Mouse (Mus musculus) CH12.LX (cell line): ENCODE data around the gene Gm44965. TPM values are rescaled to one million over a fixed set of nuclear protein-coding genes. Genes with fewer than 3 reads are reported as not detected.

Source experiments
- DNase-seq: peaks from one replicate; pipeline ENCODE4 v3.0.0-alpha.2; 2013; ENCODE audit errors: extremely low read depth
- H3K27ac ChIP-seq: 2 replicates; pipeline ENCODE4 v1.5.1; 2012; ENCODE audit warnings: low read depth, mild to moderate bottlenecking, control low read depth, moderate library complexity; ENCODE audit not compliant: insufficient read depth
- H3K27me3 ChIP-seq: replicated peaks from 2 replicates; pipeline ENCODE3; 2012; ENCODE audit warnings: inconsistent platforms
- H3K36me3 ChIP-seq, 2 experiments: replicated peaks in 1 of 2; 2 replicates each; pipeline versions ENCODE3 to v1.6.1; 2012; ENCODE audit warnings: inconsistent platforms in 1 of 2, low read length in 1 of 2, mild to moderate bottlenecking in 1 of 2, mixed read lengths in 1 of 2, moderate library complexity in 1 of 2; ENCODE audit not compliant: control insufficient read depth in 1 of 2, insufficient read depth in 1 of 2
- H3K4me1 ChIP-seq, 2 experiments: 2 replicates each; pipeline ENCODE4 v1.6.1; 2012; ENCODE audit warnings: inconsistent platforms in 1 of 2, moderate library complexity in 1 of 2; ENCODE audit not compliant: insufficient read depth in 2 of 2, control insufficient read depth in 1 of 2
- H3K4me2 ChIP-seq: 2 replicates; pipeline ENCODE4 v1.6.1; 2012; ENCODE audit warnings: low read depth, mild to moderate bottlenecking, control low read depth; ENCODE audit not compliant: poor library complexity, insufficient read depth, severe bottlenecking
- H3K4me3 ChIP-seq, 3 experiments: fragments of 150-350 bp in 1 of 3; sonication (generic) in 1 of 3; replicated peaks in 1 of 3; 2 replicates each; pipeline versions ENCODE3 to v1.5.1; 2011 to 2012; ENCODE audit warnings: low read depth in 2 of 3, low read length in 2 of 3, mild to moderate bottlenecking in 2 of 3, moderate library complexity in 2 of 3, control low read depth in 1 of 3, improper control_type of control experiment in 1 of 3, inconsistent platforms in 1 of 3, mixed read lengths in 1 of 3; ENCODE audit not compliant: poor library complexity in 1 of 3
- H3K79me2 ChIP-seq: replicated peaks from 2 replicates; pipeline ENCODE4 v1.6.1; 2012; ENCODE audit warnings: mild to moderate bottlenecking, moderate library complexity; ENCODE audit not compliant: control insufficient read depth, poor library complexity, insufficient read depth, severe bottlenecking; ENCODE audit errors: extremely low read depth
- H3K9ac ChIP-seq: 2 replicates; pipeline ENCODE4 v1.6.1; 2012; ENCODE audit warnings: low read depth, mild to moderate bottlenecking, control low read depth, moderate library complexity; ENCODE audit not compliant: insufficient read depth
- H3K9me3 ChIP-seq: replicated peaks from 2 replicates; pipeline ENCODE3; 2012; ENCODE audit warnings: low read length, inconsistent platforms, mixed read lengths
- CHD1 ChIP-seq: IDR thresholded peaks from 2 replicates; pipeline ENCODE4 v1.6.1; 2012; ENCODE audit warnings: low read depth, low read length, improper control_type of control experiment, inconsistent platforms
- CHD2 ChIP-seq: IDR thresholded peaks from 2 replicates; pipeline ENCODE4 v1.6.1; 2011; ENCODE audit warnings: low read length, improper control_type of control experiment
- CTCF ChIP-seq, 2 experiments: IDR thresholded peaks in 1 of 2; conservative IDR thresholded peaks in 1 of 2; 2 replicates each; pipeline ENCODE4 v1.5.1; 2011 to 2012; ENCODE audit warnings: low read depth in 2 of 2, low read length in 2 of 2, improper control_type of control experiment in 1 of 2, inconsistent platforms in 1 of 2, mild to moderate bottlenecking in 1 of 2, moderate library complexity in 1 of 2
- ELF1 ChIP-seq: IDR thresholded peaks from 2 replicates; pipeline ENCODE4 v1.6.1; 2014; ENCODE audit warnings: low read depth, mild to moderate bottlenecking, inconsistent platforms, low read length, improper control_type of control experiment
- EP300 ChIP-seq: IDR thresholded peaks from 2 replicates; pipeline ENCODE4 v1.6.1; 2011; ENCODE audit warnings: low read length, improper control_type of control experiment
- ETS1 ChIP-seq: conservative IDR thresholded peaks from 2 replicates; pipeline ENCODE4 v1.6.1; 2012; ENCODE audit warnings: low read depth, mild to moderate bottlenecking, inconsistent platforms, low read length, improper control_type of control experiment, moderate library complexity
- GABPA ChIP-seq: IDR thresholded peaks from 2 replicates; pipeline ENCODE4 v1.6.1; 2012; ENCODE audit warnings: low read depth, low read length, improper control_type of control experiment, inconsistent platforms; ENCODE audit not compliant: insufficient replicate concordance
- IRF4 ChIP-seq: IDR thresholded peaks from 2 replicates; pipeline ENCODE4 v1.6.1; 2014; ENCODE audit warnings: low read depth, mild to moderate bottlenecking, inconsistent platforms, low read length, improper control_type of control experiment
- JUN ChIP-seq: IDR thresholded peaks from 2 replicates; pipeline ENCODE4 v1.6.1; 2011; ENCODE audit warnings: low read depth, mild to moderate bottlenecking, low read length, improper control_type of control experiment, moderate library complexity; ENCODE audit not compliant: insufficient read depth
- JUND ChIP-seq: conservative IDR thresholded peaks from 2 replicates; pipeline ENCODE4 v1.6.1; 2011; ENCODE audit warnings: low read depth, low read length, improper control_type of control experiment
- KAT2A ChIP-seq: IDR thresholded peaks from 2 replicates; pipeline ENCODE4 v1.6.1; 2012; ENCODE audit warnings: low read length, improper control_type of control experiment, inconsistent platforms; ENCODE audit not compliant: insufficient replicate concordance
- MAX ChIP-seq: IDR thresholded peaks from 2 replicates; pipeline ENCODE4 v1.6.1; 2011; ENCODE audit warnings: low read length, improper control_type of control experiment
- MAZ ChIP-seq: IDR thresholded peaks from 2 replicates; pipeline ENCODE4 v1.6.1; 2012; ENCODE audit warnings: low read depth, mild to moderate bottlenecking, inconsistent platforms, low read length, improper control_type of control experiment, moderate library complexity
- MEF2A ChIP-seq: IDR thresholded peaks from 2 replicates; pipeline ENCODE4 v1.6.1; 2014; ENCODE audit warnings: low read depth, mild to moderate bottlenecking, inconsistent platforms, low read length, improper control_type of control experiment, borderline replicate concordance
- MXI1 ChIP-seq: IDR thresholded peaks from 2 replicates; pipeline ENCODE4 v1.6.1; 2011; ENCODE audit warnings: mild to moderate bottlenecking, low read depth, low read length, improper control_type of control experiment
- MYC ChIP-seq: IDR thresholded peaks from 2 replicates; pipeline ENCODE4 v1.6.1; 2011; ENCODE audit warnings: low read depth, mild to moderate bottlenecking, improper control_type of control experiment, low read length
- NELFE ChIP-seq: IDR thresholded peaks from 2 replicates; pipeline ENCODE4 v1.6.1; 2011; ENCODE audit warnings: low read depth, low read length, improper control_type of control experiment
- NRF1 ChIP-seq: IDR thresholded peaks from 2 replicates; pipeline ENCODE4 v1.6.1; 2014; ENCODE audit warnings: low read depth, mild to moderate bottlenecking, inconsistent platforms, low read length, improper control_type of control experiment, moderate library complexity
- PAX5 ChIP-seq: IDR thresholded peaks from 2 replicates; pipeline ENCODE4 v1.6.1; 2012; ENCODE audit warnings: low read length, inconsistent platforms, mixed read lengths
- POLR2A ChIP-seq: IDR thresholded peaks from 2 replicates; pipeline ENCODE4 v1.6.1; 2011; ENCODE audit warnings: low read depth, mild to moderate bottlenecking, improper control_type of control experiment, low read length
- POLR2AphosphoS2 ChIP-seq: IDR thresholded peaks from 2 replicates; pipeline ENCODE4 v1.6.1; 2011; ENCODE audit warnings: low read depth, low read length, improper control_type of control experiment
- RAD21 ChIP-seq: IDR thresholded peaks from 2 replicates; pipeline ENCODE4 v1.6.1; 2011; ENCODE audit warnings: low read depth, mild to moderate bottlenecking, low read length, improper control_type of control experiment, moderate library complexity
- SIN3A ChIP-seq: IDR thresholded peaks from 2 replicates; pipeline ENCODE4 v1.6.1; 2012; ENCODE audit warnings: low read length, improper control_type of control experiment, inconsistent platforms
- SMC3 ChIP-seq: IDR thresholded peaks from 2 replicates; pipeline ENCODE4 v1.6.1; 2011; ENCODE audit warnings: low read depth, low read length, improper control_type of control experiment
- TBP ChIP-seq: conservative IDR thresholded peaks from 2 replicates; pipeline ENCODE4 v1.6.1; 2011; ENCODE audit warnings: low read depth, low read length, improper control_type of control experiment
- TCF12 ChIP-seq: IDR thresholded peaks from 2 replicates; pipeline ENCODE4 v1.6.1; 2014; ENCODE audit warnings: low read depth, mild to moderate bottlenecking, inconsistent platforms, low read length, improper control_type of control experiment
- UBTF ChIP-seq: IDR thresholded peaks from 2 replicates; pipeline ENCODE4 v1.6.1; 2012; ENCODE audit warnings: low read depth, mild to moderate bottlenecking, inconsistent platforms, low read length, improper control_type of control experiment, moderate library complexity
- USF1 ChIP-seq: IDR thresholded peaks from 2 replicates; pipeline ENCODE4 v1.6.1; 2014; ENCODE audit warnings: low read depth, mild to moderate bottlenecking, inconsistent platforms, low read length, improper control_type of control experiment
- USF2 ChIP-seq: conservative IDR thresholded peaks from 2 replicates; pipeline ENCODE4 v1.6.1; 2011; ENCODE audit warnings: low read depth, low read length, improper control_type of control experiment
- ZKSCAN1 ChIP-seq: IDR thresholded peaks from 2 replicates; pipeline ENCODE4 v1.6.1; 2012; ENCODE audit warnings: low read depth, inconsistent platforms, low read length, improper control_type of control experiment, borderline replicate concordance
- ZMIZ1 ChIP-seq: IDR thresholded peaks from 2 replicates; pipeline ENCODE4 v1.6.1; 2012; ENCODE audit warnings: low read depth, mild to moderate bottlenecking, inconsistent platforms, low read length, improper control_type of control experiment
- dilution Hi-C: fragments of 300-500 bp; cut with MboI; formaldehyde crosslinking; loops from 2 replicates; pipeline ENCODE4 v1.14.3; 2020; ENCODE audit warnings: low sequenced_read_pairs; ENCODE audit not compliant: extremely low pct_unique_long_range_greater_than_20kb, extremely low pct_ligation_motif_present
- in situ Hi-C: fragments of 300-500 bp; cut with MboI; formaldehyde crosslinking; loops from 3 replicates; pipeline ENCODE4 v1.14.3; 2019; ENCODE audit warnings: low sequenced_read_pairs, low pct_ligation_motif_present, low pct_unique_long_range_greater_than_20kb, mixed read lengths
- polyA plus RNA-seq: library from polyadenylated mRNA; unstranded; fragments of >175 nt; gene quantifications from 2 replicates; pipeline ENCODE4 v1.2.1, GENCODE M21; 2012; ENCODE audit warnings: low read depth; ENCODE audit not compliant: insufficient read length
- total RNA-seq, 2 experiments: library from RNA; depleted of rRNA; stranded (reverse); fragments of 300-350 nt in 1 of 2; fragments of >200 nt in 1 of 2; gene quantifications; 2 replicates each; pipeline ENCODE4 v1.2.3; 2012 to 2014

The Gm44965 gene
- total and polyA plus RNA-seq, 3 experiments: not detected

GRCm38 (mm10) chr6:48553819-48554218, 39.9 kb upstream of the Gm44965 start:
- Histone ChIP-seq H3K4me3 (peak overlapping the region in 2 of 3 experiments; percentile 63 to 87), H3K79me2 (no peaks in the 10 kb centered on the region), H3K4me1 (peaks cover 4 to 14% of the 10 kb centered on the region in 2 experiments), H3K27me3 (peaks cover 32% of the 10 kb centered on the region), H3K36me3 (peaks cover 0 to 8% of the 10 kb centered on the region in 2 experiments), H3K9ac (peak overlapping the region; percentile 74; the same call in 1 of the 2 replicates), H3K27ac (no peak overlapping the region), H3K4me2 (peak overlapping the region; percentile 83)
- DNase-seq: no peak
- in situ Hi-C loops: no loop called here
- TF ChIP-seq UBTF (no peak), GABPA (no peak), SMC3 (no peak), CTCF (conservative IDR thresholded peaks at IDR 0.05 in 1 of 2, IDR thresholded peaks at IDR 0.05 in 1 of 2; ENCODE audit: low read depth in 2 of 2, low read length in 2 of 2) (no peak), MXI1 (no peak), JUN (no peak), TBP (no peak), EP300 (no peak), POLR2A (no peak), PAX5 (no peak), ZKSCAN1 (no peak), USF2 (no peak), ELF1 (no peak), CHD1 (no peak), NRF1 (no peak), SIN3A (no peak), ZMIZ1 (no peak), POLR2AphosphoS2 (no peak), MEF2A (no peak)
- TF ChIP-seq, all 38 proteins: peak for 0
- no peaks in the 10 kb centered on the region for H3K9me3 ChIP-seq
- dilution Hi-C loops: no loop called here

DNA sequence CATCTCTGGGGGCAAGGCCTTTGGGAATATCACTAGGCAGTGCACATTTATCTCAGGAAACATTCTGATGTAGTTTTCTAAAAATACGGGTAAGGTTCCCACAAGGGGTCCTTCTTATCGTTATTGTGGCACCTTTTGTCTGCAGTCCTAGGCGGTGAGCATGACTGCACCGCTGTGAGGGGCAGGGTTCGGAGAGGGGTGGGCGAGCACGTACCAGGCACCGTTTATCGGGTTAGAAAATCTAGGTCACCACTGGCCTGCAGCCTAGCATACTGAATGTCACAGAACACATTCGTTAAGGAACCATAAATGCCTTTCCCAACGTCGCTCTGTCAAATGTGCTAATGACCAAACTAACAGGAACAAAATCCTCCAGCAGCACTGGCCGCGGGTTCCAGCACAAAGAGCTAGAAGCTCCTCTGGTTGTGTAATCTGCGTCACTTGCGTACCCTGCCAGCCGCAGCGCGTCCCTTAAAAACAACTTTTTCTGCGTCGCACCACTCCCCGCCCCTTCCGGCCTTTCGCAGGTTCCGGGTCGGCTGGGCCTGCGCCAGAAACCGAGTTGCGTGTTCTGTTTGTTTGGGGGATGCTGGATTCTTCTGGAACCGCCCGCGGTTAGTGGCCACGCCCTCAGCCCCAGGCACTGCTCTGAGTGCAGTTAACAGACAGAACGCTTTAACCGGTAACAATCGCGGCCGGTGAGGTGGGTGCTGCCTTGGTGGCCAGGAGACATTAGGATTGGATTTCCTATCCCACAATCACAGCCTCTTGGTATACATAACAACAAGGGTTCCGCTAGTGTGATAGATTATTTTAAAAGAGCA, 39.2 kb upstream of the Gm44965 start, which contains the start of gene Lrrc61:
TSS of gene Lrrc61 (plus strand) at position 517 of the 824 bp plus-strand sequence.
- Histone ChIP-seq H3K4me3 (peak within 1 kb of the TSS; percentile 63 to 87 (median 71)), H3K9ac (peak within 1 kb of the TSS; percentile 76), H3K79me2 (no peaks in the 10 kb centered on the region), H3K4me1 (peaks cover 4 to 14% of the 10 kb centered on the region in 2 experiments), H3K27ac (peak within 1 kb of the TSS; percentile 45), H3K36me3 (peaks cover 0 to 12% of the 10 kb centered on the region in 2 experiments), H3K27me3 (peaks cover 29% of the 10 kb centered on the region), H3K9me3 (no peaks in the 10 kb centered on the region), H3K4me2 (peak within 1 kb of the TSS; percentile 83)
- in situ Hi-C loops: loop anchor here (5.0 kb wide), 1 partner anchor 73 kb away; the partner anchor contains the start of gene AI854703
- dilution Hi-C loops: no loop called here
- DNase-seq: peak; percentile 96
- TF ChIP-seq CHD2: no peak
- no peak for TF ChIP-seq USF1
- TF ChIP-seq PAX5: no peak
- no peak for TF ChIP-seq ETS1
- no peak for TF ChIP-seq MAZ
- peak; percentile 85 for TF ChIP-seq NRF1
- TF ChIP-seq ZMIZ1: no peak; the same call in 1 of the 2 replicates
- no peak for TF ChIP-seq GABPA
- no peak for TF ChIP-seq JUND
- peak; percentile 43; the same call in 1 of the 2 replicates for TF ChIP-seq KAT2A
- TF ChIP-seq SMC3: no peak
- peak; percentile 96 for TF ChIP-seq ELF1
- no peak for TF ChIP-seq IRF4
- no peak for TF ChIP-seq MXI1
- TF ChIP-seq NELFE: peak; percentile 54
- TF ChIP-seq EP300: no peak
- peak; percentile 70 for TF ChIP-seq TCF12
- no peak for TF ChIP-seq MYC
- no peak for TF ChIP-seq MAX
- peak; percentile 83 for TF ChIP-seq POLR2A
- no peak for TF ChIP-seq RAD21
